Mouse (Mus musculus): ENCODE data around the gene Arntl. TPM values are rescaled to one million over a fixed set of nuclear protein-coding genes. Genes with fewer than 3 reads are reported as not detected.

Gene Arntl
- polyA plus RNA-seq, 1 experiment from 2014 or later, result 13.4 TPM

GRCm38 (mm10) chr7:113201584-113201983 lies 5.7 kb upstream of the Arntl start:
- ATAC-seq (no peak), DNase-seq (ENCODE audit: low spot score) (no peak)
- H3K4me1 ChIP-seq (ENCODE audit: insufficient read depth, low read depth, low read length), result no peaks in the 10 kb centered on the region
- H3K4me3 ChIP-seq (ENCODE audit: low read depth, low read length), result no peak overlapping the region
- no peak overlapping the region for H3K4me2 ChIP-seq (replicated peaks; ENCODE audit: low read depth, low read length)
- no peaks in the 10 kb centered on the region for H3K27me3 ChIP-seq (replicated peaks; ENCODE audit: insufficient read depth, low read length)
- H3K9ac ChIP-seq (replicated peaks; ENCODE audit: low read depth), result no peak overlapping the region
- WGBS, result 36% methylated on average over 3 of the region's 3 CpGs
- H3K27ac ChIP-seq (ENCODE audit: low read length), result no peak overlapping the region
- no peaks in the 10 kb centered on the region for H3K9me3 ChIP-seq (ENCODE audit: low read length)
- H3K36me3 ChIP-seq (ENCODE audit: insufficient read depth, low read length), result no peaks in the 10 kb centered on the region
- TF ChIP-seq EP300 (IDR thresholded peaks at IDR 0.05) (no peak), CTCF (IDR thresholded peaks at IDR 0.05) (no peak)

- DNase-seq (ENCODE audit: low spot score), result peak; percentile 78
These were observed 464 bp downstream of the Arntl start for GRCm38 (mm10) chr7:113207471-113208387.

GRCm38 (mm10) chr7:113208388-113208753 lies 1.1 kb downstream of the Arntl start:
- H3K27me3 ChIP-seq (replicated peaks; ENCODE audit: insufficient read depth, low read length), result no peaks in the 10 kb centered on the region
- H3K36me3 ChIP-seq (ENCODE audit: insufficient read depth, low read length), result no peaks in the 10 kb centered on the region
- no peak for ATAC-seq
- peak overlapping the region; percentile 70 for H3K9ac ChIP-seq (replicated peaks; ENCODE audit: low read depth)
- WGBS, result 5% methylated on average over 19 of the region's 19 CpGs
- H3K27ac ChIP-seq (ENCODE audit: low read length), result no peak overlapping the region
- peak overlapping the region; percentile 94 for H3K4me3 ChIP-seq (ENCODE audit: low read depth, low read length)
- H3K9me3 ChIP-seq (ENCODE audit: low read length), result no peaks in the 10 kb centered on the region
- no peak for TF ChIP-seq EP300 (IDR thresholded peaks at IDR 0.05)
- no peak for TF ChIP-seq CTCF (IDR thresholded peaks at IDR 0.05)
- peak overlapping the region; percentile 82 for H3K4me2 ChIP-seq (replicated peaks; ENCODE audit: low read depth, low read length)
- peaks cover 12% of the 10 kb centered on the region; the same call in 1 of the 2 replicates for H3K4me1 ChIP-seq (ENCODE audit: insufficient read depth, low read depth, low read length)
- no peak for DNase-seq (ENCODE audit: low spot score)

More at GRCm38 (mm10) chr7:113207471-113208387, 464 bp downstream of the Arntl start:
- peak overlapping the region; percentile 97 for H3K27ac ChIP-seq (ENCODE audit: low read length)
- TF ChIP-seq EP300 (IDR thresholded peaks at IDR 0.05) (no peak), CTCF (IDR thresholded peaks at IDR 0.05) (no peak)
- peak overlapping the region; percentile 94 for H3K4me3 ChIP-seq (ENCODE audit: low read depth, low read length)
- H3K4me1 ChIP-seq (ENCODE audit: insufficient read depth, low read depth, low read length), result peaks cover 12% of the 10 kb centered on the region; the same call in 1 of the 2 replicates
- no peaks in the 10 kb centered on the region for H3K9me3 ChIP-seq (ENCODE audit: low read length)
- peak; percentile 67 for ATAC-seq
- under 1% methylated on average over 42 of the region's 98 CpGs for WGBS
- H3K4me2 ChIP-seq (replicated peaks; ENCODE audit: low read depth, low read length), result peak overlapping the region; percentile 82
- H3K9ac ChIP-seq (replicated peaks; ENCODE audit: low read depth), result peak overlapping the region; percentile 70
- H3K36me3 ChIP-seq (ENCODE audit: insufficient read depth, low read length), result no peaks in the 10 kb centered on the region
- H3K27me3 ChIP-seq (replicated peaks; ENCODE audit: insufficient read depth, low read length), result no peaks in the 10 kb centered on the region

GRCm38 (mm10) chr7:113210441-113210840 lies 3.2 kb downstream of the Arntl start:
- Histone ChIP-seq H3K27me3 (replicated peaks; ENCODE audit: insufficient read depth, low read length) (no peaks in the 10 kb centered on the region), H3K4me1 (ENCODE audit: insufficient read depth, low read depth, low read length) (peaks cover 12% of the 10 kb centered on the region; the same call in 1 of the 2 replicates), H3K36me3 (ENCODE audit: insufficient read depth, low read length) (no peaks in the 10 kb centered on the region), H3K9me3 (ENCODE audit: low read length) (no peaks in the 10 kb centered on the region), H3K4me2 (replicated peaks; ENCODE audit: low read depth, low read length) (no peak overlapping the region), H3K4me3 (ENCODE audit: low read depth, low read length) (no peak overlapping the region), H3K27ac (ENCODE audit: low read length) (no peak overlapping the region), H3K9ac (replicated peaks; ENCODE audit: low read depth) (no peak overlapping the region)
- no peak for ATAC-seq
- no peak for DNase-seq (ENCODE audit: low spot score)
- WGBS, result 20% methylated on average over 4 of the region's 4 CpGs
- TF ChIP-seq EP300 (IDR thresholded peaks at IDR 0.05) (no peak), CTCF (IDR thresholded peaks at IDR 0.05) (no peak)

- peaks cover 8% of the 10 kb centered on the region; the same call in 1 of the 2 replicates for H3K4me1 ChIP-seq (ENCODE audit: insufficient read depth, low read depth, low read length)
- no peak overlapping the region for H3K4me3 ChIP-seq (ENCODE audit: low read depth, low read length)
- TF ChIP-seq EP300 (IDR thresholded peaks at IDR 0.05) (no peak), CTCF (IDR thresholded peaks at IDR 0.05) (no peak)
- no peak overlapping the region for H3K27ac ChIP-seq (ENCODE audit: low read length)
- 48% methylated on average over 6 of the region's 6 CpGs for WGBS
- no peak overlapping the region for H3K4me2 ChIP-seq (replicated peaks; ENCODE audit: low read depth, low read length)
- DNase-seq (ENCODE audit: low spot score) (no peak), ATAC-seq (no peak)
- no peaks in the 10 kb centered on the region for H3K36me3 ChIP-seq (ENCODE audit: insufficient read depth, low read length)
- no peaks in the 10 kb centered on the region for H3K27me3 ChIP-seq (replicated peaks; ENCODE audit: insufficient read depth, low read length)
- no peak overlapping the region for H3K9ac ChIP-seq (replicated peaks; ENCODE audit: low read depth)
- H3K9me3 ChIP-seq (ENCODE audit: low read length), result no peaks in the 10 kb centered on the region
These were observed 7.2 kb downstream of the Arntl start for GRCm38 (mm10) chr7:113214245-113215169.

GRCm38 (mm10) chr7:113216152-113216551 lies 8.9 kb downstream of the Arntl start:
- Histone ChIP-seq H3K27me3 (replicated peaks; ENCODE audit: insufficient read depth, low read length) (no peaks in the 10 kb centered on the region), H3K4me3 (ENCODE audit: low read depth, low read length) (no peak overlapping the region), H3K9ac (replicated peaks; ENCODE audit: low read depth) (no peak overlapping the region), H3K27ac (ENCODE audit: low read length) (no peak overlapping the region), H3K9me3 (ENCODE audit: low read length) (no peaks in the 10 kb centered on the region), H3K4me2 (replicated peaks; ENCODE audit: low read depth, low read length) (no peak overlapping the region), H3K4me1 (ENCODE audit: insufficient read depth, low read depth, low read length) (no peaks in the 10 kb centered on the region), H3K36me3 (ENCODE audit: insufficient read depth, low read length) (no peaks in the 10 kb centered on the region)
- DNase-seq (ENCODE audit: low spot score) (peak; percentile 36), ATAC-seq (peak; percentile 54)
- 36% methylated on average over 8 of the region's 8 CpGs for WGBS
- no peak for TF ChIP-seq CTCF (IDR thresholded peaks at IDR 0.05)
- TF ChIP-seq EP300 (IDR thresholded peaks at IDR 0.05), result no peak
